ENCODE assay signal across 8 mouse cellular contexts in the genomic region with DNA sequence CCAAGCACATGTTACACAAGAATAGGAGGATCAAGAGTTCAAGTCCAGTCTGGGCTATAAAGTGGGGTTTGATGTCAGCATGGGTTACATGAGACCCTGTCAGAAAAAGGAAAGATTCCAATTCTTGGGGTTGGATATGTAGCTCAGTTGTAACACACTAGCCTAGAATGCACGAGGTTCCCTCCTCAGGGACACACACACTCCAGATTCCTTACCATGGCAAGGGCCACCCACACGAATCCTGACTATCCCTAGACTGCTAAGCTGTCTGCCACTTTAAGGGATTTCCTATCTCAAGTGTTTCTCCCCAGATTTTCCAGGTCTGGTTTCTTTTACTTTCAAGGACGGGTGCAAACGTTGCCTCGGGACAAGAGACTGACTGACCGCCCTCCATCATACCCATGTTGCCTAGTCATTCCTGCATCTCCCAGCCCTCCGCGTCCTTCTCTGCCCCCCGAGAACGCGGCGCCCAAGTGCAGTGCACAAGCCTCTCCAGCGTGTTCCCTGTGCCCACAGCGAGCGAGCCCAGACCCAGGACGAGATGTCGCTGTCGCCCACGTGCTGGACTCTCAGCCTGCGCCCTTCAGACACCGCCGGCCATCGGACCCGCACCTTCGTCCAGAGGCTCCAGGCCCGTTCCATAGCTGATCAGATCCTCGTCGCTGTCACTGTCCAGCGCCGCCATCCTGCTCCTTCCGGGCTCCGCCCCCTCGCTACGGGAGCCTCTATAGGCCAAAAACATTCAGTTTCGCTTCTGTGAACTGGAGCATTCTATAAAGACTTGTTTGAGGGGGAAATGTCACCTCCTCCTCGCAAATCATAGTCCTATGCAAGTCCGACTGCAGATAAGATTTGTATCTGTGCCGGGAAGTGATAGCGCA. TPM values are rescaled to one million over a fixed set of nuclear protein-coding genes. Genes with fewer than 3 reads are reported as not detected.
DNase-seq lines count a peak whose midpoint lies in the region; ATAC-seq and TF ChIP-seq lines count a peak whose summit lies in the region.

A gene (minus strand): TSS at position 712 of the 881 bp plus-strand sequence.

- TF ChIP-seq CTCF in kidney, postnatal 0 days (IDR thresholded peaks at IDR 0.05; ENCODE audit: low read depth): no peak

- TF ChIP-seq POLR2A in myocyte (IDR thresholded peaks at IDR 0.05; ENCODE audit: insufficient read length, low read depth): peak; percentile 78

- H3K36me3 ChIP-seq in heart, embryonic 13.5 days: no peaks in the 10 kb centered on the region
- H3K36me3 ChIP-seq in kidney, postnatal 0 days (ENCODE audit: insufficient read depth, low read length): no peaks in the 10 kb centered on the region
- H3K36me3 ChIP-seq in liver, embryonic 11.5 days (ENCODE audit: control insufficient read depth, insufficient read depth, low read length): no peaks in the 10 kb centered on the region
- H3K36me3 ChIP-seq in myocyte (ENCODE audit: control insufficient read depth, insufficient read depth): no peaks in the 10 kb centered on the region

- H3K4me2 ChIP-seq in heart, embryonic 13.5 days: peak within 1 kb of the TSS; percentile 85
- H3K4me2 ChIP-seq in kidney, postnatal 0 days (ENCODE audit: low read length): peak within 1 kb of the TSS; percentile 62
- peak within 1 kb of the TSS; percentile 93 for H3K4me2 ChIP-seq in liver, embryonic 11.5 days
- H3K4me2 ChIP-seq in myocyte (ENCODE audit: low read depth): peak within 1 kb of the TSS; percentile 81

- H3K27me3 ChIP-seq in heart, embryonic 13.5 days (replicated peaks): no peaks in the 10 kb centered on the region
- no peaks in the 10 kb centered on the region for H3K27me3 ChIP-seq in kidney, postnatal 0 days (ENCODE audit: insufficient read depth, low read length)
- H3K27me3 ChIP-seq in liver, embryonic 11.5 days (replicated peaks; ENCODE audit: control insufficient read depth, insufficient read depth, low read length): no peaks in the 10 kb centered on the region
- no peaks in the 10 kb centered on the region for H3K27me3 ChIP-seq in myocyte (ENCODE audit: control insufficient read depth, insufficient read depth, insufficient read length)

- no peaks in the 10 kb centered on the region for H3K9me3 ChIP-seq in heart, embryonic 13.5 days
- H3K9me3 ChIP-seq in kidney, postnatal 0 days (replicated peaks; ENCODE audit: low read length): no peaks in the 10 kb centered on the region
- H3K9me3 ChIP-seq in liver, embryonic 11.5 days (ENCODE audit: control insufficient read depth, low read length): no peaks in the 10 kb centered on the region

- H3K4me1 ChIP-seq in brown adipose tissue, adult 24 weeks (ENCODE audit: control insufficient read depth, insufficient read depth, insufficient read length, low read length): peaks cover 5% of the 10 kb centered on the region; the same call in 1 of the 2 replicates
- H3K4me1 ChIP-seq in heart, embryonic 13.5 days: peaks cover 13% of the 10 kb centered on the region
- peaks cover 7% of the 10 kb centered on the region for H3K4me1 ChIP-seq in kidney, postnatal 0 days (replicated peaks; ENCODE audit: insufficient read depth, low read length)
- H3K4me1 ChIP-seq in liver, embryonic 11.5 days (replicated peaks; ENCODE audit: control insufficient read depth, insufficient read depth, low read length): peaks cover 8% of the 10 kb centered on the region

- peak within 1 kb of the TSS; percentile 98 for H3K4me3 ChIP-seq in brown adipose tissue, adult 24 weeks (ENCODE audit: insufficient read depth, low read depth, low read length)
- H3K4me3 ChIP-seq in heart, embryonic 13.5 days: peak within 1 kb of the TSS; percentile 88
- H3K4me3 ChIP-seq in kidney, postnatal 0 days (replicated peaks; ENCODE audit: low read depth, low read length): peak within 1 kb of the TSS; percentile 56
- peak within 1 kb of the TSS; percentile 93 for H3K4me3 ChIP-seq in liver, embryonic 11.5 days (ENCODE audit: low read depth, low read length)
- peak within 1 kb of the TSS; percentile 51 for H3K4me3 ChIP-seq in myocyte

- peak; percentile 91 for DNase-seq in CD4-positive, CD25-positive, alpha-beta regulatory T cell, adult 2 months (ENCODE audit: low read depth, low spot score)
- DNase-seq in kidney, postnatal 0 days (ENCODE audit: low spot score): peak; percentile 87
- DNase-seq in liver, embryonic 11.5 days (ENCODE audit: low spot score): peak; percentile 89
- peak; percentile 92 to 97 for DNase-seq in spleen, postnatal 4 days (ENCODE audit: low spot score in 2 of 2)

- H3ac ChIP-seq in myocyte (ENCODE audit: control insufficient read depth, insufficient read length): peak within 1 kb of the TSS; percentile 15

- peak within 1 kb of the TSS; percentile 65 for H3K27ac ChIP-seq in brown adipose tissue, adult 24 weeks (replicated peaks; ENCODE audit: low read depth, low read length)
- H3K27ac ChIP-seq in heart, embryonic 13.5 days (replicated peaks): peak within 1 kb of the TSS; percentile 76
- H3K27ac ChIP-seq in kidney, postnatal 0 days: 0 out of 2 replicates have a peak within 1 kb of the TSS, but pooled peaks have one; percentile 5
- peak within 1 kb of the TSS; percentile 32; the same call in 1 of the 2 replicates for H3K27ac ChIP-seq in liver, embryonic 11.5 days (ENCODE audit: low read depth, low read length)

- ATAC-seq in erythroid progenitor cell, adult 5-6 weeks (replicated peaks; ENCODE audit: low FRiP score, poor library complexity, severe bottlenecking): peak; percentile 88
- peak; percentile 71; the same call in 1 of the 2 replicates for ATAC-seq in heart, embryonic 13.5 days (ENCODE audit: extremely low read depth, insufficient number of reproducible peaks, low FRiP score, low TSS enrichment)
- ATAC-seq in kidney, postnatal 0 days (replicated peaks; ENCODE audit: low FRiP score, low read depth): peak; percentile 78
- ATAC-seq in liver, embryonic 11.5 days (replicated peaks; ENCODE audit: low FRiP score): peak; percentile 85

- WGBS in heart, embryonic 13.5 days: under 1% methylated on average over 39 of the region's 39 CpGs
- under 1% methylated on average over 39 of the region's 39 CpGs for WGBS in kidney, postnatal 0 days
- 1% methylated on average over 39 of the region's 39 CpGs for whole genome bisulfite sequencing in liver, embryonic 11.5 days

- H3K9ac ChIP-seq in heart, embryonic 13.5 days: peak within 1 kb of the TSS; percentile 91
- H3K9ac ChIP-seq in kidney, postnatal 0 days (ENCODE audit: low read depth, low read length): peak within 1 kb of the TSS; percentile 55
- peak within 1 kb of the TSS; percentile 80 for H3K9ac ChIP-seq in liver, embryonic 11.5 days (ENCODE audit: low read depth, low read length)

- H3K79me2 ChIP-seq in myocyte (ENCODE audit: control insufficient read depth, insufficient read depth): peaks cover 9% of the 10 kb centered on the region

TF ChIP-seq in myocyte, 11 proteins besides CTCF, POLR2A, EP300 and RAD21:
- TF ChIP-seq MYOD1 (IDR thresholded peaks at IDR 0.05; ENCODE audit: control insufficient read depth in 1 of 3, insufficient read length in 2 of 3, low read depth in 2 of 3): no peak
- peak; percentile 51 for TF ChIP-seq POLR2AphosphoS2 (IDR thresholded peaks at IDR 0.05; ENCODE audit: insufficient read length, low read depth)

RNA-seq across cellular contexts. Expression of the gene that starts here (rescaled TPM):
- 5.5 and 7.3 TPM in 2 replicates for polyA plus RNA-seq in brown adipose tissue, adult 24 weeks (2012; ENCODE audit: insufficient read depth, insufficient read length, missing spikeins)
- 1.1 and 2.9 TPM in 2 replicates for total RNA-seq in erythroid progenitor cell, adult 5-6 weeks (2015; ENCODE audit: low replicate concordance)
- total RNA-seq in erythroid progenitor cell, adult 5-6 weeks (2017; ENCODE audit: low replicate concordance): 2.4 and 3.0 TPM in 2 replicates
- 11.0 and 11.4 TPM in 2 replicates for polyA plus RNA-seq in heart, embryonic 13.5 days (2015; fragmentation: Nextera tagmentation; extraction: Ambion mirVana)
- 17.0 and 17.6 TPM in 2 replicates for polyA plus RNA-seq in kidney, postnatal 0 days (2015; fragmentation: Nextera tagmentation; extraction: Ambion mirVana)
- polyA plus RNA-seq in liver, embryonic 11.5 days (2014; fragmentation: Nextera tagmentation; extraction: Ambion mirVana): 15.3 and 16.1 TPM in 2 replicates
- 4.8 TPM for polyA plus RNA-seq in myocyte (2012; fragmentation: generic; extraction: Trizol)

Comparison
In these comparisons a context has a peak if more than half of its experiments do, and no peak if none do; other contexts are left out.
1. Peak in every context shown above with its lines: DNase-seq, ATAC-seq, H3K4me3 ChIP-seq and H3K27ac ChIP-seq.
2. H3K27ac ChIP-seq: peak in every context shown above with its lines; median percentile 76 in heart, embryonic 13.5 days; 65 in brown adipose tissue, adult 24 weeks; 32 in liver, embryonic 11.5 days; 5 in kidney, postnatal 0 days.